Mouse (Mus musculus) neural tube, embryonic 11.5 days (tissue): ENCODE measurements around the gene Vsir. TPM values are rescaled to one million over a fixed set of nuclear protein-coding genes. Genes with fewer than 3 reads are reported as not detected.

Source experiments
- ATAC-seq: fragments of 200-750 bp; cut with Nextera tagmentation; 2 replicates; pipeline ENCODE4 v1.8.0; 2017; ENCODE audit warnings: moderate number of reproducible peaks, mild to moderate bottlenecking, moderate TSS enrichment, moderate library complexity; ENCODE audit not compliant: insufficient read depth, low FRiP score, low TSS enrichment
- DNase-seq: peaks from one replicate; pipeline ENCODE4 v3.0.0-alpha.2; 2015; ENCODE audit warnings: low spot score
- H3K27ac ChIP-seq: fragments of 300-500 bp; sonication (generic); 2 replicates; pipeline ENCODE4 v1.5.1; 2014; ENCODE audit warnings: low read depth, mild to moderate bottlenecking, low read length
- H3K27me3 ChIP-seq: fragments of 300-500 bp; sonication (generic); 2 replicates; pipeline ENCODE4 v1.6.1; 2014; ENCODE audit warnings: mild to moderate bottlenecking, low read length, mixed read lengths; ENCODE audit not compliant: control insufficient read depth, insufficient read depth
- H3K36me3 ChIP-seq: fragments of 300-500 bp; sonication (generic); 2 replicates; pipeline ENCODE4 v1.6.1; 2014; ENCODE audit warnings: mild to moderate bottlenecking, low read length, moderate library complexity, mixed read lengths; ENCODE audit not compliant: control insufficient read depth, insufficient read depth
- H3K4me1 ChIP-seq: fragments of 300-500 bp; sonication (generic); 2 replicates; pipeline ENCODE4 v1.6.1; 2014; ENCODE audit warnings: low read length, mixed read lengths; ENCODE audit not compliant: control insufficient read depth, insufficient read depth
- H3K4me2 ChIP-seq: fragments of 300-500 bp; sonication (generic); 2 replicates; pipeline ENCODE4 v1.6.1; 2014; ENCODE audit warnings: low read depth, mild to moderate bottlenecking, moderate library complexity
- H3K4me3 ChIP-seq: fragments of 300-500 bp; sonication (generic); 2 replicates; pipeline ENCODE4 v1.5.1; 2014; ENCODE audit warnings: low read depth, low read length
- H3K9ac ChIP-seq: fragments of 300-500 bp; sonication (generic); 2 replicates; pipeline ENCODE4 v1.6.1; 2014; ENCODE audit warnings: mild to moderate bottlenecking, low read length
- H3K9me3 ChIP-seq: fragments of 300-500 bp; sonication (generic); 2 replicates; pipeline ENCODE4 v1.6.1; 2016; ENCODE audit warnings: low read length; ENCODE audit not compliant: control insufficient read depth
- WGBS: fragments of 180-500 bp; shearing (Covaris S2); extraction: QIAGEN DNeasy Blood & Tissue Kit; methylation state at CpG from one replicate; pipeline ENCODE4 v1.1.7; 2014; 5-methylcytosine and 5-hydroxymethylcytosine counted together
- polyA plus RNA-seq: library from polyadenylated mRNA; unstranded; fragments of >200 nt; fragmentation: Nextera tagmentation; extraction: Ambion mirVana; gene quantifications from 2 replicates; pipeline ENCODE4 v1.2.1, GENCODE M21; 2014

Vsir gene
- polyA plus RNA-seq, 1 experiment from 2014 or later: 1.6 TPM

DNA sequence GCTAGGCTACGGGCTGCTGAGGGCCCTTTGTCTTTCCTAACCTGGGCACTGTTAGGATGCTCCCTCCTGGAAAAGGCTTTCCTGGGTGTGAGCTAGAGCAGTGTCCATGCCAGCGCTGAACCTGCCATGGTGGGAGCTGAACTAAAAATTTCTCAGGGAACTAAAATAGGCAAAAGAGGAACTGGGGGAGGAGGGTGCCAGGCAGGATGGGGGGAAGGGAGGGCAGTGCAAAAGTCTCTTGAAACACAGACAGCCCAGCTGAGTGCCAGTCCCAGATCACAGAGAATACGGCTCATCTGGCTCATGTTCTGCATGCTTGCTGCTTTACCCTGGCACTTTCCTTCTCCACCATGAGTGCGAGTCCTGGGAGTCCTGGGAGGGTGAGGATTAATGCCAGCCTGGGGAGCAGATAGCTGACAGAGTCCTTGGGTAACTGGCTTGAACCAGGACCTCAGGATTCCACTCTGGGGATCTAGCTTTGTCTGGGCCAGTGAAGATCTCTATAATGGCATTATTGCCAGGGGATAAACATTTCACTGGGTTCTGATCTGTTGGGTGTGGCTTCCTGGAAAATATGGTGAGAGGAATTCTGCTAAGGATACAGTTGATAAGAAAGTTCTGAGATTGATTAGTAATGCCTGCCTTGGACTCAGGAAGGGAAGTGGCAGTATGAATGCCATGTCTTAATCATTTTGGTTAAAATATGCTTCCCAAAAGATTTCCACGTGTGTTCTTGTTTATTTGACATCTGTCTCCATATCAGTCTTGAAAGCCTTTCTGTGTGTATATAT is 25.1 kb downstream of the Vsir start:
- H3K36me3 ChIP-seq: no peaks in the 10 kb centered on the region
- DNase-seq (no peak), ATAC-seq (no peak)
- no peaks in the 10 kb centered on the region for H3K27me3 ChIP-seq
- peaks cover 4% of the 10 kb centered on the region; the same call in 1 of the 2 replicates for H3K4me1 ChIP-seq
- no peak overlapping the region for H3K27ac ChIP-seq
- H3K4me2 ChIP-seq: no peak overlapping the region
- no peak overlapping the region for H3K4me3 ChIP-seq
- H3K9ac ChIP-seq: no peak overlapping the region
- 79% methylated on average over 5 of the region's 5 CpGs for WGBS
- H3K9me3 ChIP-seq: no peaks in the 10 kb centered on the region

DNA sequence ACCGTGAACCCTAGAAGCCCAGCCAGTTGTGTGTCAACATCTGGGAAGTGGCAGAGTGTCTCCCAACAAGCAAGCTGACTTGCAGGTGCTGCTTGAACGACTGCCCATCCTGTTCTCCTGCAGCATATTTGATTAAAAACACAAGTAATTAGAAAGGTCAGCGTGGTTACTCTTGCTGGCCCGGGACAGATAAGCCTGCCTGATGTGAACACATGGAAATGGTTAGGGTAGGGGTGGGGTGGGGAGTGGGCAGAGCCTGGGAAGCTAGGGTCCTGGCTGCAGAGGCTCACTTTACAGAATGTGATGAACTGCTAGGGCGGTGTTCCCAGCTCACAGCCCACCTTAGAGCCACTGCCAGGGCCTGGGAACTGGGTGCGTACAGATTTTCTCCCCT is 26.9 kb downstream of the Vsir start:
- Histone ChIP-seq H3K36me3 (no peaks in the 10 kb centered on the region), H3K27me3 (no peaks in the 10 kb centered on the region), H3K27ac (no peak overlapping the region), H3K4me1 (peaks cover 4% of the 10 kb centered on the region; the same call in 1 of the 2 replicates), H3K4me2 (no peak overlapping the region), H3K4me3 (no peak overlapping the region), H3K9ac (no peak overlapping the region), H3K9me3 (no peaks in the 10 kb centered on the region)
- DNase-seq (no peak), ATAC-seq (no peak)
- 46% methylated on average over 6 of the region's 6 CpGs for WGBS

DNA sequence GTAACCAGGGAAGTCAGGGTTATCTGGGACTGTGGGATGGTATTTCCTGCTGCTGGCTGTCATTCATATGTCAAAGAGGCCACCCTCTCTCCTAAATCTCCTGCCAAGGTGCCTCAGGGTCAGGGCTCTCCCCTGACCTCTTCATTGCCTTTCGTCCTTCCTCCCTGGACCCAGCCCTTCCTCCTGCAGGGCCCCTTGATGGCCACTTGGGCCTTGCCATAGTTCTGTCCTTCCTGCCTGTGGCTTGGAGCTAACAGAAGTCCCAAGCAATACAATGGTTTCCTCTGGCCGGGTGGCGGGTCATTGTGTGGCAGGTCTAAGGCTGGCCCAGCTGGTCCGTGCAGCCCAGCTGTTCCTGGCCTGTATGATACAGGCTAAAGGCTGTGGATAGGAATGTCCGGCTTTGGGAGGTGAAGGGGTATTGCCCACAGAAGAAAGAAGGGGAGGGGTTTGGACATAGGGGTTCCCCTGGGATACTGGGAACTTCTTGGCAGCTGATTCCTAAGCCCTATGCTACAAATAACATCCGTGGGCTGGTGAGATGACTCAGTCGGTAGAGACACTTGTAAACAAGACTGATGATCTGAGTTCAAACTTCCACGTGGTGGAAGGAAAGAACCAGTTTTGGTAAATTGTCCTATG is 27.4 kb downstream of the Vsir start:
- Histone ChIP-seq H3K36me3 (no peaks in the 10 kb centered on the region), H3K4me1 (peaks cover 4% of the 10 kb centered on the region; the same call in 1 of the 2 replicates), H3K4me2 (no peak overlapping the region), H3K27ac (no peak overlapping the region), H3K9ac (no peak overlapping the region), H3K9me3 (no peaks in the 10 kb centered on the region), H3K27me3 (no peaks in the 10 kb centered on the region), H3K4me3 (no peak overlapping the region)
- ATAC-seq (no peak), DNase-seq (no peak)
- WGBS: 64% methylated on average over 8 of the region's 8 CpGs

DNA sequence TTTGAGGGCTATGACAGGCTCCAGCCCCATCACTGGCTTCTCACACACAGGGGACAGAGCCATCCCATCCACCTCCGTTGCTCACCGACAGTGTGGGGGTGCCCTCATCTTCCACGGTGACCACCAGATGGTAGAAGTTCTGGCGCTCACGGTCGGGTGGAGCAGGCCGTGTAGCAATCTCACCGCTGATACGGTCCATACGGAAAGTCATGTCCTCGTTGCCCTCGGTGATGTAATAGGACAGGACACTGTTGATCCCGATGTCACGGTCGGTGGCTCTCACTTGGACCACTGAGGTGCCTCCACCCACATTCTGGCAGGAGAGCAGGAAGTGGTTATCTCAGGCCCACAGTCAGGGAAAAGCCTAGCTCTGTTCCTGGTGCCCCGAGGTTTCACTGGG is 30.1 kb downstream of the Vsir start:
- ATAC-seq: no peak
- no peak for DNase-seq
- Histone ChIP-seq H3K4me2 (no peak overlapping the region), H3K27ac (no peak overlapping the region), H3K36me3 (no peaks in the 10 kb centered on the region), H3K9me3 (no peaks in the 10 kb centered on the region), H3K9ac (no peak overlapping the region), H3K4me3 (no peak overlapping the region), H3K27me3 (no peaks in the 10 kb centered on the region), H3K4me1 (peaks cover 4% of the 10 kb centered on the region; the same call in 1 of the 2 replicates)
- 94% methylated on average over 16 of the region's 16 CpGs for WGBS

DNA sequence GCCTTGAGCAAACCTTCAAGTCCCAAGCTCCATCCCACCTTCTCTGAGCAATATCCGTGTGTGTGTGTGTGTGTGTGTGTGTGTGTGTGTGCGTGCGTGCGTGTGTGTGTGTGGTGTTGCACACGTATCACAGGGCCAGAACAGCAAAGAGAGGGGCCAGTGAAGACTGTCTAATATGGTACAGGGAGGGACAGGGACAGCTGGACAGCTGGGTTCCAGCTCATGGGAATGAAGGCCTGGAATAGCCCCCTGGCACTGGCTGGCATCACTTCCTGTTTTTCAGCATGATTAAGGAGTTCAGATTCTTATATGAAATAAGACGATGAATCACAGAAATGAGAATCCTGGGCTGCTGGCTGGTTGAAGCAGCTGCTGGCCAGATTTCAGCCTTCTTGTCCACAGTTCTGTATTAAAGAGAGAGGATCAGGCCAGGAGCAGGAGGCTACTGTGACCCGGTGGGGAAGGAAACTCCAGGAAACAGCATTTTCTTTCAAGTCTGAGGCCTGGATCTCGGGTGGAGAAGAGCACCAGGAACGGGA is 32.8 kb downstream of the Vsir start:
- H3K4me2 ChIP-seq: no peak overlapping the region
- no peaks in the 10 kb centered on the region for H3K27me3 ChIP-seq
- 79% methylated on average over 9 of the region's 9 CpGs for WGBS
- H3K4me3 ChIP-seq: no peak overlapping the region
- no peak overlapping the region for H3K9ac ChIP-seq
- DNase-seq (no peak), ATAC-seq (no peak)
- H3K4me1 ChIP-seq: no peaks in the 10 kb centered on the region
- no peak overlapping the region for H3K27ac ChIP-seq
- H3K9me3 ChIP-seq: no peaks in the 10 kb centered on the region
- H3K36me3 ChIP-seq: no peaks in the 10 kb centered on the region

DNA sequence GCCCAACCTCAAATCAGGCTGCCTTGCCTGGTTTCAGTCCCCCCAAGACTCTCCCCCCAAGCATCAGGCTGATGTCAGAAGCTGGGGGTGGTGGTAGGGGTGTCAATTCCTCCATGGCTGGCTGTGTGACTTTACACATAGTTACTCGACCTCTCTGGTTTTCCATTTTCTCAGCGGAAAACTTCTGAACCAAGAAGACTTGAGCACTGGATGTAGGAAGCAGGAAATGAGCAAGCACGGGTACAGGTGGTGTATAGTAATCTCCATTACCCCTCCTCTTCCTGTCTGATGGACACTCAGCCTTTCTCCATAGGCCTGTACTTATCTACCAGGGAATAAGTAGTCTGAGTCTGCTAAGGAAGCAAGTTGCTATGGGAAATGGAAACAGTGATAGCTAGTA is 33.6 kb downstream of the Vsir start:
- DNase-seq: no peak
- WGBS: 73% methylated on average over 3 of the region's 3 CpGs
- no peaks in the 10 kb centered on the region for H3K27me3 ChIP-seq

DNA sequence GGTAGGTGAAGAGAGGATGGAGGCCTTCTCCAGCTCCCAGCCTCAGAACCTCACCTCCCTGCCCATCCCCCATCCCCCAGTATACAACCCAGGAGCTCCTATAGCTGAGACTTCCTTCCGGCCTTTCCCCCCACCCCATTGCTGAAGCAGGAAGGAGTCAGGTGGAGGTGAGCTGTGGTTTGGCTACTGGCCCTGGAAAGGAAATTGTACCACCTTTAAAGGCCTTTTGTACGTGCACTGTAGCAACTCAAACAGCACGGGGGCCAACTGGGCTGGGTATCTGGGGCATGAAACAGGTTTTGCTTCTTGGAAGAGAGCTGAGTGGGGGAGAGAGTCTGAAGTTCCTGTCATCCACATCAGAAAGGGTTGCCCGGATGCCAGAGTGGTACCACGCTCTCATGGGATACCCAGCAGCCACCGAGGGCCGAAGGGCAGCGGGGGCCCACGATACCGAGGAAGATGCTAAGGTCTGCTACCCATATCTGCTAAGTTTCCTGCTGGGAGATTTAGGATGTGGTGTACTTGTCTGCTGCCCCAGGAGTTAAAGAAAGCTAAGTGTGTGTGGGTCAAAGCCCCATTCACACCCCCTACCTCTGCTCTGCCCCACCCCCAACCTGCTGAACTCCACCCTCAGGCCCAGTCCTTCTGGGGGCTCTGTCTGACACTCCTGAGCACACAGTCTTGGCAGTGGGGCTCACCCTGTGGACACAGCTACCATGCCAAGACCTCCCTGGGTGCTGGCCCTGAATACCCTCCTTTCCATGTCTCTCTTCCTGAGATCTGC is 34.7 kb downstream of the Vsir start:
- Histone ChIP-seq H3K27me3 (no peaks in the 10 kb centered on the region), H3K4me2 (no peak overlapping the region), H3K9ac (no peak overlapping the region), H3K9me3 (no peaks in the 10 kb centered on the region), H3K4me3 (no peak overlapping the region), H3K27ac (no peak overlapping the region), H3K36me3 (no peaks in the 10 kb centered on the region), H3K4me1 (no peaks in the 10 kb centered on the region)
- ATAC-seq (no peak), DNase-seq (no peak)
- WGBS: 75% methylated on average over 10 of the region's 10 CpGs

More for the DNA sequence above, 33.6 kb downstream of the Vsir start:
- no peak overlapping the region for H3K4me3 ChIP-seq
- H3K9me3 ChIP-seq: no peaks in the 10 kb centered on the region
- no peak overlapping the region for H3K9ac ChIP-seq
- H3K4me1 ChIP-seq: no peaks in the 10 kb centered on the region
- no peak overlapping the region for H3K4me2 ChIP-seq
- no peak overlapping the region for H3K27ac ChIP-seq
- no peak for ATAC-seq
- no peaks in the 10 kb centered on the region for H3K36me3 ChIP-seq

DNA sequence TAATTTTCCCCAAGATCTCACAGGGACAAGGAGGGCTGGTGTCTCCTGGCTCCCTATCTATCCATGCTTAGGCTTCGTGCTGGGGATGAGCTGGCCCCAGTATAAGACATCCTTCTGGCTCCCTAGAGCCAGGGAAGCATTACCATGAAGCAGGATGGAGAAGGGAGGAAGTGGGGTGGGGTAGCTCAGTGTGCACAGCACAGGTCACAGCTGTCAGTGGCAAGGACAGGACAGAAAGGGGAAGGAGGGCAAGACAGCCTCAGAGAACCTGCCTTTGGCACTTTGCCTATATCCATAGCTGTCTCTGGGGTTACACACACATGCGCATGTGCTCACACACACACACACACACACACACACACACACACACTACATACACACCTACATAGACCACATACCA is 41.7 kb downstream of the Vsir start:
- DNase-seq (no peak), ATAC-seq (no peak)
- Histone ChIP-seq H3K9ac (no peak overlapping the region), H3K36me3 (no peaks in the 10 kb centered on the region), H3K4me3 (no peak overlapping the region), H3K4me2 (no peak overlapping the region), H3K4me1 (no peaks in the 10 kb centered on the region), H3K27ac (no peak overlapping the region), H3K9me3 (no peaks in the 10 kb centered on the region), H3K27me3 (no peaks in the 10 kb centered on the region)
- WGBS: 86% methylated on average over 2 of the region's 2 CpGs
